Mouse (Mus musculus): ENCODE results near the gene Tcp11. TPM values are rescaled to one million over a fixed set of nuclear protein-coding genes. Genes with fewer than 3 reads are reported as not detected.
A peak's percentile ranks its signal among the peaks of the same experiment; 100 is the strongest.

The Tcp11 gene
- polyA plus RNA-seq, 1 experiment: 1.9 TPM

DNA sequence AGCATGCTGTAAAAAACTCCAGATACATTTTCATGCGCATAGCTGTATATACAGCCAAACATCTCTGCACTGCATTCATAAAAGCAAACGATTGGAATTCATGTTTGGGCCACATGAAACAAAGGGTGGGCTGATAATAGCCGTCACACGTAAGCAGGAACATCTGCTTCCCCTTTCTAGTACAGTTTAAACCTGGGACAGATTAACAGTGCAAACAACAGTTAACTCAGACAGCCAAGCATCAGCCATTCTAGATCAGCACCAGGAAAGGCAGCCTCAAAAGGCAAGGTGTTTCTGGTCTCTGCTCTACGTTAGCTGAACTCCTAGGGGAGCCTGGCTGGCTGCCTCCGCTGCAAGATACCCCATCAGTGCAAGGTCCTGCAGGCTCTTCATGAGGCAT is 17.3 kb downstream of the Tcp11 start:
- H3K4me3 ChIP-seq (replicated peaks; ENCODE audit: control insufficient read depth, low read depth, low read length): no peak overlapping the region
- 72% methylated on average over 6 of the region's 6 CpGs for WGBS
- TF ChIP-seq POLR2A (IDR thresholded peaks at IDR 0.05; ENCODE audit: borderline replicate concordance, control insufficient read depth, low read depth, low read length): no peak
- no peak for TF ChIP-seq CTCF (IDR thresholded peaks at IDR 0.05; ENCODE audit: control insufficient read depth, insufficient read depth, low read length)
- H3K4me1 ChIP-seq (ENCODE audit: control insufficient read depth, insufficient read depth, low read length): no peaks in the 10 kb centered on the region
- H3K27ac ChIP-seq (ENCODE audit: control insufficient read depth, insufficient read depth, low read depth, low read length, poor library complexity): no peak overlapping the region

DNA sequence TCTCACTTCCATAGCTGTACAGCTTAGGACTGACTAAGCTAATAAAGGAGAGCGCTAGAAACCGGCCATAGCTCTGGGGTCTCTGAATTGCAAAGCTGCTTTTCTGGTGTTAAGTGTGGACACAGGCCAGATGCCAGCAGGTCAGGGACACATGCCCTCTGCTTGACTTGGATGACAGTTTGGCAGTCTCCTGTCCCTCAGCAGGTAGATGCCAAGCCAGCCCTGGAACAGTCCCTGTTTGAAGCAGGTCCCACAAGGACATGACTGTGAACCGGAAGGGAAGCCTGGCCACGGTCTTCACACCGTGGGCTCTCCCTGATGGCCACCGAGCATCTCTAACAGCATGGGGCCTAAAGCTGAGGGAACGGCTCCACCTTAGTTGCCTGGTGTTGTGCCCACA is 17.7 kb downstream of the Tcp11 start:
- Histone ChIP-seq H3K4me3 (replicated peaks; ENCODE audit: control insufficient read depth, low read depth, low read length) (no peak overlapping the region), H3K4me1 (ENCODE audit: control insufficient read depth, insufficient read depth, low read length) (no peaks in the 10 kb centered on the region), H3K27ac (ENCODE audit: control insufficient read depth, insufficient read depth, low read depth, low read length, poor library complexity) (no peak overlapping the region)
- TF ChIP-seq CTCF (IDR thresholded peaks at IDR 0.05; ENCODE audit: control insufficient read depth, insufficient read depth, low read length): no peak
- no peak for TF ChIP-seq POLR2A (IDR thresholded peaks at IDR 0.05; ENCODE audit: borderline replicate concordance, control insufficient read depth, low read depth, low read length)
- WGBS: 84% methylated on average over 7 of the region's 7 CpGs

DNA sequence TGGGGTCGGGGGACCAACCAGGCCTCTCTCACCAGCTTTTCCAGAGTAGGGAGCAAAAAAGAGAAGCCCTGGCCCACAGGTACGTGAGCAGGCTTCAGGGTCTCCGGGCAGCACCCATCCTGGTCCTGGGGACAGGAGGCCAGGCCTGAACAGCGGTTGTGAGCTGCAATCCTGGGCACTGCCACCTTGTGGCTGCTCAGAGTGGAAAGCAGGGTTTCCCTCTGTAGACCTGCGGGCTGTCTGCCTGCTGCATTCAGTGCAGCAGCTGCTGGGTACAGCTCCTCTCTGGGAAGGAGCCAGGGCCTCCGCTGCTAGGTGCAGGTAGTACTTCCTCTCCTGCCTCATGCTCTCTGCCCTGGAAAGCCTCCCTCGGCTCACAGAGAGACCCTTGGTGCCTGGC is 19.0 kb downstream of the Tcp11 start:
- Histone ChIP-seq H3K4me1 (ENCODE audit: control insufficient read depth, insufficient read depth, low read length) (no peaks in the 10 kb centered on the region), H3K27ac (ENCODE audit: control insufficient read depth, insufficient read depth, low read depth, low read length, poor library complexity) (no peak overlapping the region), H3K4me3 (replicated peaks; ENCODE audit: control insufficient read depth, low read depth, low read length) (no peak overlapping the region)
- TF ChIP-seq POLR2A (IDR thresholded peaks at IDR 0.05; ENCODE audit: borderline replicate concordance, control insufficient read depth, low read depth, low read length): no peak
- TF ChIP-seq CTCF (IDR thresholded peaks at IDR 0.05; ENCODE audit: control insufficient read depth, insufficient read depth, low read length): peak; percentile 43
- WGBS: 69% methylated on average over 7 of the region's 7 CpGs

DNA sequence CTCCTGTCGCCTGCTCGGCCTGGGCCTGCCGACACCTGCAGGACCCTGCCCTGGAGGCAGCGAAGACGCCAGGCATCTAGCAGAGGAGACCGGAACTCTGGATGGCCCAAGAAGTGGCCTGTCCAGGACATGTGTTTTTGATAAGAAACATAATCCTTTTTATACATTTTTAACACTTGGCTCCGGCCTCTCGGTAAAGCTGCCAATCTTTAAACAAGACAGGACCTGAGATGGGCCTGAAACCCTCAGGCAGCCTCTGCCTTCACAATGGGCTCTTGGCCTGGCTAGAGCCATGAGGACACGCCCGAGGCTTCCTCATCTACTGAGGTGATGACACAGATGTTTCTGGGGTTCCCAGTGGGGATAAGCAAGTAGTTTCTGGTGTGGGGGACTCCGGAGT is 19.8 kb downstream of the Tcp11 start:
- no peaks in the 10 kb centered on the region for H3K4me1 ChIP-seq (ENCODE audit: control insufficient read depth, insufficient read depth, low read length)
- H3K4me3 ChIP-seq (replicated peaks; ENCODE audit: control insufficient read depth, low read depth, low read length): no peak overlapping the region
- no peak overlapping the region for H3K27ac ChIP-seq (ENCODE audit: control insufficient read depth, insufficient read depth, low read depth, low read length, poor library complexity)
- TF ChIP-seq POLR2A (IDR thresholded peaks at IDR 0.05; ENCODE audit: borderline replicate concordance, control insufficient read depth, low read depth, low read length) (no peak), CTCF (IDR thresholded peaks at IDR 0.05; ENCODE audit: control insufficient read depth, insufficient read depth, low read length) (no peak)
- WGBS: 85% methylated on average over 11 of the region's 11 CpGs

DNA sequence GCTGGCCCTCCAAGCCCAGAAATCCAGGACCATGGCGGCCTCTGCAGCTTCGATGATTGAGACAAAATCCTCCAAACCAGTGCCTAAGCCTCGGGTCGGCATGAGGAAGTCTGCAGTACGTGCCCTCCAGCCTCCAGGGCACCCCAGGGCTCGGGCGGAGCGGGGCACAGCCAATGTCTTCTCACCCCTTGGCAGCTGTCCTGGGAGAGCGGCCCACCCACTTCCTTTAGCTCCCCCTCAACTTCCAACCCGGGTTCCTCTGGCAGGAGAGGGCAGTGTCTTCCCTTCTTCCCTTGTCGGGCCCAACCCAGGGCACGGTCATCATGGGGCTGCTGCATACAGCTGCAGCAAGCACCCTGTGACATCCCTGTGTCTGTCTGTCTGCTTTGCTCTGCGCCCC is 22.1 kb downstream of the Tcp11 start:
- Histone ChIP-seq H3K4me3 (replicated peaks; ENCODE audit: control insufficient read depth, low read depth, low read length) (no peak overlapping the region), H3K4me1 (ENCODE audit: control insufficient read depth, insufficient read depth, low read length) (no peaks in the 10 kb centered on the region), H3K27ac (ENCODE audit: control insufficient read depth, insufficient read depth, low read depth, low read length, poor library complexity) (no peak overlapping the region)
- WGBS: 81% methylated on average over 13 of the region's 13 CpGs
- no peak for TF ChIP-seq CTCF (IDR thresholded peaks at IDR 0.05; ENCODE audit: control insufficient read depth, insufficient read depth, low read length)
- no peak for TF ChIP-seq POLR2A (IDR thresholded peaks at IDR 0.05; ENCODE audit: borderline replicate concordance, control insufficient read depth, low read depth, low read length)

DNA sequence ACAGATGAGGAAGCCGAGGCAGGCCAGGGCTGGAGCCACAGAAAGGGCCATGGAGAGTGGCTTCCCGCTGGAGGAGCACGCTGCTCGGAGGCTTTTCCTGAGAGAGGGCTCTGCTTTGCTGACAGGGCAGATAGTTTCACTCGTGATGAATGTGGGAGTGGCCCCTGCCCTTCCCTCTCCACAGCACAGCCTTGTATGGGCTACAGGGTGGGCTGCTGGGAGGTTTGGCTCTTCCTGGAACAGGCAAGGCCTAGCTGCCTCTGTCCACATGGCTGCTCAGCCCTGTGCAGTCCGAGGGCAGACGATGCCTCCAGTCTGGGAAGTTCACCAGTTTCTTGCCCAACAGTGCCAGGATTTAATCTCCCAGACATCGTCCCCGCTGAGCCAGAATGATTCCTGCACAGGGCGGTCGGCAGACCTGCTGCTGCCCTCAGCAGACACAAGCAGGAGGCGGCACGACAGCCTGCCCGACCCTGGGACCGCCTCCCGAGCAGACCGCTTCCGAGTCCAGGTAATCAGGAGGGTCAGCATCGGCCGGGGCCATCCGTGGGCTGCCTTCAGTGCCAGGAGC is 28.1 kb downstream of the Tcp11 start:
- H3K4me3 ChIP-seq (replicated peaks; ENCODE audit: control insufficient read depth, low read depth, low read length): no peak overlapping the region
- no peak; the same call in 1 of the 2 replicates for TF ChIP-seq POLR2A (IDR thresholded peaks at IDR 0.05; ENCODE audit: borderline replicate concordance, control insufficient read depth, low read depth, low read length)
- TF ChIP-seq CTCF (IDR thresholded peaks at IDR 0.05; ENCODE audit: control insufficient read depth, insufficient read depth, low read length): no peak
- H3K27ac ChIP-seq (ENCODE audit: control insufficient read depth, insufficient read depth, low read depth, low read length, poor library complexity): no peak overlapping the region
- H3K4me1 ChIP-seq (ENCODE audit: control insufficient read depth, insufficient read depth, low read length): no peaks in the 10 kb centered on the region
- 93% methylated on average over 21 of the region's 21 CpGs for WGBS

DNA sequence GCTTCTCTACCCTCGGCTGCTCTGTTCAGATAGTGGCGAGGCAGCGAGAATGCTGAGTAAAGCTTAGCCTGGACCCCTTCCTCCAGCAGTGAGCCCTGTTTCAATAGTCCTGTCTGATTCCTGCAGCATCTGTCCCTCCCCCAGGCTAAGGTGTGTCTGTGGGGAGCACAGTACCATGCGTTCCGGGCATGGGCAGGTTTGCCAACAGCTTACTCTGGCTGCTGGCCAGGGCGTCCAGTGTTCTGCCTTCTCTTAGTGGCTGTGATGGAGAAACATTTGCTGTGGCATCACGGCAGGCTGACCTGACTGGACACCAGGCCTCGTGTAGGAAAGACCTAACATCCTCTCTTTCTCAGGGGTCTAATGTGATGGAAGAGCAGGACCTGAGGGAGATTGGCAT is 30.2 kb downstream of the Tcp11 start:
- WGBS: 84% methylated on average over 8 of the region's 8 CpGs
- Histone ChIP-seq H3K4me3 (replicated peaks; ENCODE audit: control insufficient read depth, low read depth, low read length) (no peak overlapping the region), H3K4me1 (ENCODE audit: control insufficient read depth, insufficient read depth, low read length) (no peaks in the 10 kb centered on the region), H3K27ac (ENCODE audit: control insufficient read depth, insufficient read depth, low read depth, low read length, poor library complexity) (no peak overlapping the region)
- no peak for TF ChIP-seq POLR2A (IDR thresholded peaks at IDR 0.05; ENCODE audit: borderline replicate concordance, control insufficient read depth, low read depth, low read length)
- no peak for TF ChIP-seq CTCF (IDR thresholded peaks at IDR 0.05; ENCODE audit: control insufficient read depth, insufficient read depth, low read length)

DNA sequence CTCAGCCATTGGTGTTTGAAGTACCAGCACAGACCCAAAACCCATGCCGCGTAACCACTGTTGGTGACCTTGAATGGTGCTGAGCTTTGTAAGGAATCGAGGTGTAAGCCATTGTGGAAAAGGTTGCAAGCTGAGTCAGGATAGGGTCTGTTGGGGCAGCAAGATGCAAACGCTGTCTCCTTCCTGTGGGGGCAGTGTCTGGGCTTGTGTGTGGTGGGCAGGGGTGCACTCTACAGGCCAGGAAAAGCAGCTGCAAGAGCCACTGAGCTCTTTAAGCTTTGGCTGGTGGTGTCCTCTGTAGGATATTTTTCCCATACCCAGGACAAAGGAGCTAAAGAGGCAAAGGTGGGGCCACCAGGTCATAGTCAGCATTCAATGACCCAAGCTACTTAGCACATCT is 32.0 kb downstream of the Tcp11 start:
- Histone ChIP-seq H3K27ac (ENCODE audit: control insufficient read depth, insufficient read depth, low read depth, low read length, poor library complexity) (no peak overlapping the region), H3K4me3 (replicated peaks; ENCODE audit: control insufficient read depth, low read depth, low read length) (no peak overlapping the region), H3K4me1 (ENCODE audit: control insufficient read depth, insufficient read depth, low read length) (no peaks in the 10 kb centered on the region)
- 53% methylated on average over 4 of the region's 4 CpGs for WGBS
- TF ChIP-seq POLR2A (IDR thresholded peaks at IDR 0.05; ENCODE audit: borderline replicate concordance, control insufficient read depth, low read depth, low read length) (no peak), CTCF (IDR thresholded peaks at IDR 0.05; ENCODE audit: control insufficient read depth, insufficient read depth, low read length) (peak; percentile 87)

DNA sequence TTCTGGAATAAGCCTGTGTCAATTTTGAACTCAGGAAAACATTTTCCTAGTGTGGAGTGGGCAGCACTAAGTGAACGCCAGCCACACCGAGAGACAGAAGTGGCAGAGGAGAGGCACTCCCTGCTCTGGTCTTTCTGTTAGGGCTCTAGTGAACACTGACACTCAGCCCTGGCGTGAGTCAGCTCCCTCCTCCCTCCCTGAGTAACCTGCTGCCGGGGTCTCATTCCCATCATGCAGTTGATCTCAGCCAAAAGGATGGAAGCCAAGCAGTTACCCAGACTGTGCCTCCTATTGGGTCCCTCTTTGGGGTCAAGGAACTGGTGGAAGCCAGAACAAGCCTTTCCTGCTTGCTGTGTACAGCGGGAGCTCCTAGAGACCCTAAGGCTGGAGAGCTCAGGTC is 32.9 kb downstream of the Tcp11 start:
- H3K4me1 ChIP-seq (ENCODE audit: control insufficient read depth, insufficient read depth, low read length): no peaks in the 10 kb centered on the region
- 79% methylated on average over 5 of the region's 5 CpGs for WGBS
- H3K27ac ChIP-seq (ENCODE audit: control insufficient read depth, insufficient read depth, low read depth, low read length, poor library complexity): no peak overlapping the region
- H3K4me3 ChIP-seq (replicated peaks; ENCODE audit: control insufficient read depth, low read depth, low read length): no peak overlapping the region
- TF ChIP-seq CTCF (IDR thresholded peaks at IDR 0.05; ENCODE audit: control insufficient read depth, insufficient read depth, low read length) (no peak), POLR2A (IDR thresholded peaks at IDR 0.05; ENCODE audit: borderline replicate concordance, control insufficient read depth, low read depth, low read length) (no peak)
